11 mouse cellular contexts compared by ENCODE assay signal in genomic region chr12:53768392-53768791, GRCm38 (mm10).
DNase-seq lines count a peak whose midpoint lies in the region; ATAC-seq and TF ChIP-seq lines count a peak whose summit lies in the region.
"Had no signal": no experiment of that assay in that cellular context is flagged by ENCODE, and none has a peak within 500 bp of the region (broad histone marks: within the 10 kb centered on the region; RNA-seq: fewer than 3 reads in every experiment).

No protein-coding gene starts in this region.

- ATAC-seq in forebrain, embryonic 14.5 days: no peak
- no peak for ATAC-seq in megakaryocyte, adult 5-6 weeks (ENCODE audit: poor library complexity, severe bottlenecking)

- no peaks in the 10 kb centered on the region for H3K9me3 ChIP-seq in forebrain, embryonic 14.5 days (replicated peaks; ENCODE audit: control insufficient read depth, low read length)
- H3K9me3 ChIP-seq: embryonic facial prominence, embryonic 12.5 days had no signal

- DNase-seq in heart, adult 2 months: peak; percentile 21 to 34
- no peak for DNase-seq in heart, adult 8-10 months (ENCODE audit: low spot score)
- peak; percentile 77 to 85 for DNase-seq in adrenal gland, postnatal 36 days
- DNase-seq in kidney, adult 8-10 months: peak; percentile 22 to 32
- peak; percentile 73 for DNase-seq in mesoderm, embryonic 11.5 days (ENCODE audit: low read depth, low spot score)
- DNase-seq in forebrain, embryonic 14.5 days (ENCODE audit: low spot score): no peak
- no peak for DNase-seq in layer of hippocampus, postnatal 36 days
- DNase-seq: thymus, adult 18-20 months had no signal

- TF ChIP-seq CTCF in heart, adult 2 months (IDR thresholded peaks at IDR 0.05): no peak

- H3K4me1 ChIP-seq in heart, adult 2 months (ENCODE audit: control insufficient read depth, insufficient read depth, low read length): no peaks in the 10 kb centered on the region
- peaks cover 22% of the 10 kb centered on the region for H3K4me1 ChIP-seq in forebrain, embryonic 14.5 days (ENCODE audit: control insufficient read depth, insufficient read depth, low read length)

- no peak overlapping the region for H3K4me3 ChIP-seq in heart, adult 2 months
- no peak overlapping the region for H3K4me3 ChIP-seq in forebrain, embryonic 14.5 days (ENCODE audit: low read depth, low read length)
- H3K4me3 ChIP-seq: embryonic facial prominence, embryonic 12.5 days had no signal

- H3K9ac ChIP-seq in heart, adult 2 months (ENCODE audit: low read depth, low read length): no peak overlapping the region
- H3K9ac ChIP-seq in forebrain, embryonic 14.5 days (ENCODE audit: low read length): no peak overlapping the region
- H3K9ac ChIP-seq: embryonic facial prominence, embryonic 12.5 days had no signal

- H3K27ac ChIP-seq in heart, adult 2 months: no peak overlapping the region
- no peak overlapping the region for H3K27ac ChIP-seq in forebrain, embryonic 14.5 days (ENCODE audit: low read depth, low read length)
- H3K27ac ChIP-seq: embryonic facial prominence, embryonic 12.5 days; macrophage had no signal

- TF ChIP-seq EP300 in heart, adult 2 months (IDR thresholded peaks at IDR 0.05; ENCODE audit: insufficient read depth, low read depth, low read length): no peak

- no peaks in the 10 kb centered on the region for H3K27me3 ChIP-seq in heart, adult 2 months (ENCODE audit: control insufficient read depth, insufficient read depth, low read length)
- H3K27me3 ChIP-seq in forebrain, embryonic 14.5 days (replicated peaks; ENCODE audit: control insufficient read depth, insufficient read depth, low read length): no peaks in the 10 kb centered on the region
- H3K27me3 ChIP-seq: embryonic facial prominence, embryonic 12.5 days had no signal

- TF ChIP-seq POLR2A in heart, adult 2 months (IDR thresholded peaks at IDR 0.05; ENCODE audit: insufficient read depth, low read depth, low read length): no peak

- H3K79me2 ChIP-seq in heart, adult 2 months (replicated peaks; ENCODE audit: control insufficient read depth, insufficient read depth, low read length): no peaks in the 10 kb centered on the region

- intact Hi-C loops in heart, adult 2 months (cut with DNase I): no loop called here

- H3K4me2 ChIP-seq in forebrain, embryonic 14.5 days (ENCODE audit: low read length): no peak overlapping the region
- H3K4me2 ChIP-seq: embryonic facial prominence, embryonic 12.5 days had no signal

- WGBS in heart, adult 2 months: 57% methylated on average over 11 of the region's 11 CpGs
- 87% methylated on average over 11 of the region's 11 CpGs for WGBS in forebrain, embryonic 14.5 days

- no peaks in the 10 kb centered on the region for H3K36me3 ChIP-seq in heart, adult 2 months (ENCODE audit: control insufficient read depth, insufficient read depth, low read length)
- no peaks in the 10 kb centered on the region for H3K36me3 ChIP-seq in forebrain, embryonic 14.5 days (ENCODE audit: control insufficient read depth, insufficient read depth, low read length)
- H3K36me3 ChIP-seq: embryonic facial prominence, embryonic 12.5 days had no signal

Comparison
In these comparisons a context has a peak if more than half of its experiments do, and no peak if none do; other contexts are left out.
1. DNase-seq: peak in heart, adult 2 months (2 of 2), adrenal gland, postnatal 36 days (2 of 2), kidney, adult 8-10 months (2 of 2) and mesoderm, embryonic 11.5 days (single experiment); none in heart, adult 8-10 months (single experiment), forebrain, embryonic 14.5 days (single experiment) and layer of hippocampus, postnatal 36 days (0 of 2).